Mouse (Mus musculus) heart, postnatal 0 days (tissue): ENCODE measurements around the gene Gas8.

Source experiments
- CTCF ChIP-seq: IDR thresholded peaks from 2 replicates; pipeline ENCODE4 v1.5.1; 2016; ENCODE audit warnings: antibody characterized with exemption, control low read depth, low read depth
- EP300 ChIP-seq: IDR thresholded peaks from 2 replicates; pipeline ENCODE4 v1.6.1; 2016; ENCODE audit warnings: antibody characterized with exemption, low read depth

- TF ChIP-seq CTCF (no peak), EP300 (no peak)
Observed at GRCm38 (mm10) chr8:123515540-123515897, 3.1 kb upstream of the Gas8 start.
